Comparison of ENCODE assay signal across 10 mouse cellular contexts in the genomic region with DNA sequence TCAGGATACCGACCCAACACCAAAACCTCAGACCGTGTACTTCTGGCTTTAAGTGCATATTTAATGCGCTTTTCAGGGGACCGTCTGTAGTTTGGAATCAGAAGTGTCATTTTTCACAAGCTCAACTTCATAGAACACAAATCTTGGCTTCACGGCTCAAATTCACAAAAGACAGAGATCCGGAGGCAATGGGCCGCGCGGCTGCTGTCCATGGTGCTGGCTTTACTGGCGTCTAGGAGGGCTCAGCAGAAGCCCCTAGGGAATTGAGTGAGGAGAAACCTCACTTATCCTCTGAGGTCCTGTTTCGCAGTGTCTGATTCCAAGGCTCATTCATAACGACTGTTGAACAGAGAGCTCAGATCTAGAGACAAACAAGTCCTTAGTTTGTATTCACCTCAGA.
DNase-seq lines count a peak whose midpoint lies in the region; ATAC-seq and TF ChIP-seq lines count a peak whose summit lies in the region.
"Had no signal": no experiment of that assay in that cellular context is flagged by ENCODE, and none has a peak within 500 bp of the region (broad histone marks: within the 10 kb centered on the region; RNA-seq: fewer than 3 reads in every experiment).

No protein-coding gene starts in this region.

- WGBS in forebrain, embryonic 11.5 days = 33% methylated on average over 12 of the region's 12 CpGs
- WGBS in forebrain, postnatal 0 days = 32% methylated on average over 12 of the region's 12 CpGs

- no peak overlapping the region for H3K4me3 ChIP-seq in forebrain, embryonic 11.5 days (ENCODE audit: low read depth, low read length)
- H3K4me3 ChIP-seq in forebrain, postnatal 0 days (ENCODE audit: low read depth, low read length) = no peak overlapping the region
- H3K4me3 ChIP-seq: forebrain, embryonic 15.5 days had no signal

- H3K27ac ChIP-seq in forebrain, embryonic 11.5 days (ENCODE audit: low read depth, low read length) = no peak overlapping the region
- H3K27ac ChIP-seq in forebrain, postnatal 0 days (ENCODE audit: low read depth, low read length) = no peak overlapping the region
- H3K27ac ChIP-seq: forebrain, embryonic 15.5 days had no signal

- ATAC-seq in forebrain, embryonic 11.5 days (replicated peaks; ENCODE audit: low FRiP score) = no peak
- no peak for ATAC-seq in forebrain, postnatal 0 days
- ATAC-seq: forebrain, embryonic 15.5 days had no signal

- intact Hi-C loops in left cerebral cortex, postnatal 4 days (cut with DNase I) = no loop called here

- H3K27me3 ChIP-seq in forebrain, embryonic 11.5 days (ENCODE audit: control insufficient read depth, insufficient read depth, low read length) = no peaks in the 10 kb centered on the region
- no peaks in the 10 kb centered on the region for H3K27me3 ChIP-seq in forebrain, postnatal 0 days (ENCODE audit: insufficient read depth, low read length)
- H3K27me3 ChIP-seq: forebrain, embryonic 15.5 days had no signal

- no peaks in the 10 kb centered on the region for H3K36me3 ChIP-seq in forebrain, embryonic 11.5 days (ENCODE audit: control insufficient read depth, insufficient read depth, low read length)
- no peaks in the 10 kb centered on the region for H3K36me3 ChIP-seq in forebrain, postnatal 0 days (ENCODE audit: insufficient read depth)
- H3K36me3 ChIP-seq: forebrain, embryonic 15.5 days had no signal

- TF ChIP-seq CTCF in forebrain, postnatal 0 days (IDR thresholded peaks at IDR 0.05; ENCODE audit: low read depth) = no peak

- H3K4me2 ChIP-seq in forebrain, embryonic 11.5 days (ENCODE audit: low read depth, low read length, severe bottlenecking) = no peak overlapping the region
- H3K4me2 ChIP-seq in forebrain, postnatal 0 days (ENCODE audit: low read depth) = no peak overlapping the region
- H3K4me2 ChIP-seq: forebrain, embryonic 15.5 days had no signal

- no peaks in the 10 kb centered on the region for H3K9me3 ChIP-seq in forebrain, embryonic 11.5 days (ENCODE audit: control insufficient read depth, low read length)
- H3K9me3 ChIP-seq in forebrain, postnatal 0 days (ENCODE audit: low read length) = no peaks in the 10 kb centered on the region
- H3K9me3 ChIP-seq: forebrain, embryonic 15.5 days had no signal

- H3K9ac ChIP-seq in forebrain, embryonic 11.5 days (ENCODE audit: low read length) = no peak overlapping the region
- no peak overlapping the region for H3K9ac ChIP-seq in forebrain, postnatal 0 days
- H3K9ac ChIP-seq: forebrain, embryonic 15.5 days had no signal

- peak; percentile 74 for DNase-seq in forebrain, embryonic 11.5 days (ENCODE audit: low spot score)
- no peak for DNase-seq in forebrain, postnatal 0 days
- DNase-seq in left cerebral cortex, postnatal 4 days = peak; percentile 35
- no peak for DNase-seq in left cerebral cortex, adult 18-20 months (ENCODE audit: low spot score in 2 of 2)
- DNase-seq in ES-CJ7 (ENCODE audit: low read depth, low spot score) = peak; percentile 35
- DNase-seq in embryo, embryonic 9.5 days (ENCODE audit: extremely low spot score) = peak; percentile 48
- no peak for DNase-seq in frontal cortex, adult 2 months (ENCODE audit: extremely low spot score in 1 of 2, low spot score in 1 of 2)
- DNase-seq in cerebellum, adult 18-20 months = no peak
- DNase-seq: cerebellum, adult 9-11 months had no signal

- H3K4me1 ChIP-seq in forebrain, embryonic 11.5 days (replicated peaks; ENCODE audit: control insufficient read depth, insufficient read depth, low read length) = no peaks in the 10 kb centered on the region
- H3K4me1 ChIP-seq in forebrain, postnatal 0 days (ENCODE audit: insufficient read depth) = no peaks in the 10 kb centered on the region
- H3K4me1 ChIP-seq: forebrain, embryonic 15.5 days had no signal

Comparison
In these comparisons a context has a peak if more than half of its experiments do, and no peak if none do; other contexts are left out.
1. DNase-seq: peak in forebrain, embryonic 11.5 days (single experiment), left cerebral cortex, postnatal 4 days (single experiment), ES-CJ7 (single experiment) and embryo, embryonic 9.5 days (single experiment); none in forebrain, postnatal 0 days (single experiment), left cerebral cortex, adult 18-20 months (0 of 2), frontal cortex, adult 2 months (0 of 2) and cerebellum, adult 18-20 months (0 of 2).